Mouse (Mus musculus) CH12.LX (cell line): ENCODE results near the gene Snap91. TPM values are rescaled to one million over a fixed set of nuclear protein-coding genes. Genes with fewer than 3 reads are reported as not detected.

Source experiments
- DNase-seq: peaks from one replicate; pipeline ENCODE4 v3.0.0-alpha.2; 2013; ENCODE audit errors: extremely low read depth
- H3K27ac ChIP-seq: 2 replicates; pipeline ENCODE4 v1.5.1; 2012; ENCODE audit warnings: low read depth, mild to moderate bottlenecking, control low read depth, moderate library complexity; ENCODE audit not compliant: insufficient read depth
- H3K27me3 ChIP-seq: replicated peaks from 2 replicates; pipeline ENCODE3; 2012; ENCODE audit warnings: inconsistent platforms
- H3K36me3 ChIP-seq, 2 experiments: replicated peaks in 1 of 2; 2 replicates each; pipeline versions ENCODE3 to v1.6.1; 2012; ENCODE audit warnings: inconsistent platforms in 1 of 2, low read length in 1 of 2, mild to moderate bottlenecking in 1 of 2, mixed read lengths in 1 of 2, moderate library complexity in 1 of 2; ENCODE audit not compliant: control insufficient read depth in 1 of 2, insufficient read depth in 1 of 2
- H3K4me1 ChIP-seq, 2 experiments: 2 replicates each; pipeline ENCODE4 v1.6.1; 2012; ENCODE audit warnings: inconsistent platforms in 1 of 2, moderate library complexity in 1 of 2; ENCODE audit not compliant: insufficient read depth in 2 of 2, control insufficient read depth in 1 of 2
- H3K4me2 ChIP-seq: 2 replicates; pipeline ENCODE4 v1.6.1; 2012; ENCODE audit warnings: low read depth, mild to moderate bottlenecking, control low read depth; ENCODE audit not compliant: poor library complexity, insufficient read depth, severe bottlenecking
- H3K4me3 ChIP-seq, 3 experiments: fragments of 150-350 bp in 1 of 3; sonication (generic) in 1 of 3; replicated peaks in 1 of 3; 2 replicates each; pipeline versions ENCODE3 to v1.5.1; 2011 to 2012; ENCODE audit warnings: low read depth in 2 of 3, low read length in 2 of 3, mild to moderate bottlenecking in 2 of 3, moderate library complexity in 2 of 3, control low read depth in 1 of 3, improper control_type of control experiment in 1 of 3, inconsistent platforms in 1 of 3, mixed read lengths in 1 of 3; ENCODE audit not compliant: poor library complexity in 1 of 3
- H3K79me2 ChIP-seq: replicated peaks from 2 replicates; pipeline ENCODE4 v1.6.1; 2012; ENCODE audit warnings: mild to moderate bottlenecking, moderate library complexity; ENCODE audit not compliant: control insufficient read depth, poor library complexity, insufficient read depth, severe bottlenecking; ENCODE audit errors: extremely low read depth
- H3K9ac ChIP-seq: 2 replicates; pipeline ENCODE4 v1.6.1; 2012; ENCODE audit warnings: low read depth, mild to moderate bottlenecking, control low read depth, moderate library complexity; ENCODE audit not compliant: insufficient read depth
- H3K9me3 ChIP-seq: replicated peaks from 2 replicates; pipeline ENCODE3; 2012; ENCODE audit warnings: low read length, inconsistent platforms, mixed read lengths
- CHD1 ChIP-seq: IDR thresholded peaks from 2 replicates; pipeline ENCODE4 v1.6.1; 2012; ENCODE audit warnings: low read depth, low read length, improper control_type of control experiment, inconsistent platforms
- E2F4 ChIP-seq: IDR thresholded peaks from 2 replicates; pipeline ENCODE4 v1.6.1; 2011; ENCODE audit warnings: low read depth, low read length, improper control_type of control experiment; ENCODE audit not compliant: insufficient replicate concordance
- ELF1 ChIP-seq: IDR thresholded peaks from 2 replicates; pipeline ENCODE4 v1.6.1; 2014; ENCODE audit warnings: low read depth, mild to moderate bottlenecking, inconsistent platforms, low read length, improper control_type of control experiment
- ETS1 ChIP-seq: conservative IDR thresholded peaks from 2 replicates; pipeline ENCODE4 v1.6.1; 2012; ENCODE audit warnings: low read depth, mild to moderate bottlenecking, inconsistent platforms, low read length, improper control_type of control experiment, moderate library complexity
- GABPA ChIP-seq: IDR thresholded peaks from 2 replicates; pipeline ENCODE4 v1.6.1; 2012; ENCODE audit warnings: low read depth, low read length, improper control_type of control experiment, inconsistent platforms; ENCODE audit not compliant: insufficient replicate concordance
- HCFC1 ChIP-seq: IDR thresholded peaks from 2 replicates; pipeline ENCODE4 v1.6.1; 2012; ENCODE audit warnings: low read depth, mild to moderate bottlenecking, inconsistent platforms, low read length, improper control_type of control experiment
- JUND ChIP-seq: conservative IDR thresholded peaks from 2 replicates; pipeline ENCODE4 v1.6.1; 2011; ENCODE audit warnings: low read depth, low read length, improper control_type of control experiment
- MAFK ChIP-seq: IDR thresholded peaks from 2 replicates; pipeline ENCODE4 v1.6.1; 2011; ENCODE audit warnings: low read length, improper control_type of control experiment; ENCODE audit not compliant: insufficient replicate concordance
- MAZ ChIP-seq: IDR thresholded peaks from 2 replicates; pipeline ENCODE4 v1.6.1; 2012; ENCODE audit warnings: low read depth, mild to moderate bottlenecking, inconsistent platforms, low read length, improper control_type of control experiment, moderate library complexity
- MXI1 ChIP-seq: IDR thresholded peaks from 2 replicates; pipeline ENCODE4 v1.6.1; 2011; ENCODE audit warnings: mild to moderate bottlenecking, low read depth, low read length, improper control_type of control experiment
- MYC ChIP-seq: IDR thresholded peaks from 2 replicates; pipeline ENCODE4 v1.6.1; 2011; ENCODE audit warnings: low read depth, mild to moderate bottlenecking, improper control_type of control experiment, low read length
- NELFE ChIP-seq: IDR thresholded peaks from 2 replicates; pipeline ENCODE4 v1.6.1; 2011; ENCODE audit warnings: low read depth, low read length, improper control_type of control experiment
- POLR2A ChIP-seq: IDR thresholded peaks from 2 replicates; pipeline ENCODE4 v1.6.1; 2011; ENCODE audit warnings: low read depth, mild to moderate bottlenecking, improper control_type of control experiment, low read length
- POLR2AphosphoS2 ChIP-seq: IDR thresholded peaks from 2 replicates; pipeline ENCODE4 v1.6.1; 2011; ENCODE audit warnings: low read depth, low read length, improper control_type of control experiment
- RAD21 ChIP-seq: IDR thresholded peaks from 2 replicates; pipeline ENCODE4 v1.6.1; 2011; ENCODE audit warnings: low read depth, mild to moderate bottlenecking, low read length, improper control_type of control experiment, moderate library complexity
- RCOR1 ChIP-seq: conservative IDR thresholded peaks from 2 replicates; pipeline ENCODE4 v1.6.1; 2012; ENCODE audit warnings: low read depth, mild to moderate bottlenecking, inconsistent platforms, low read length, improper control_type of control experiment
- TCF12 ChIP-seq: IDR thresholded peaks from 2 replicates; pipeline ENCODE4 v1.6.1; 2014; ENCODE audit warnings: low read depth, mild to moderate bottlenecking, inconsistent platforms, low read length, improper control_type of control experiment
- UBTF ChIP-seq: IDR thresholded peaks from 2 replicates; pipeline ENCODE4 v1.6.1; 2012; ENCODE audit warnings: low read depth, mild to moderate bottlenecking, inconsistent platforms, low read length, improper control_type of control experiment, moderate library complexity
- USF2 ChIP-seq: conservative IDR thresholded peaks from 2 replicates; pipeline ENCODE4 v1.6.1; 2011; ENCODE audit warnings: low read depth, low read length, improper control_type of control experiment
- ZC3H11A ChIP-seq: IDR thresholded peaks from 2 replicates; pipeline ENCODE4 v1.6.1; 2012; ENCODE audit warnings: low read depth, mild to moderate bottlenecking, inconsistent platforms, low read length, improper control_type of control experiment
- ZKSCAN1 ChIP-seq: IDR thresholded peaks from 2 replicates; pipeline ENCODE4 v1.6.1; 2012; ENCODE audit warnings: low read depth, inconsistent platforms, low read length, improper control_type of control experiment, borderline replicate concordance
- ZMIZ1 ChIP-seq: IDR thresholded peaks from 2 replicates; pipeline ENCODE4 v1.6.1; 2012; ENCODE audit warnings: low read depth, mild to moderate bottlenecking, inconsistent platforms, low read length, improper control_type of control experiment
- ZNF384 ChIP-seq: IDR thresholded peaks from 2 replicates; pipeline ENCODE4 v1.6.1; 2012; ENCODE audit warnings: low read depth, low read length, improper control_type of control experiment, inconsistent platforms
- dilution Hi-C: fragments of 300-500 bp; cut with MboI; formaldehyde crosslinking; loops from 2 replicates; pipeline ENCODE4 v1.14.3; 2020; ENCODE audit warnings: low sequenced_read_pairs; ENCODE audit not compliant: extremely low pct_unique_long_range_greater_than_20kb, extremely low pct_ligation_motif_present
- in situ Hi-C: fragments of 300-500 bp; cut with MboI; formaldehyde crosslinking; loops from 3 replicates; pipeline ENCODE4 v1.14.3; 2019; ENCODE audit warnings: low sequenced_read_pairs, low pct_ligation_motif_present, low pct_unique_long_range_greater_than_20kb, mixed read lengths
- polyA plus RNA-seq: library from polyadenylated mRNA; unstranded; fragments of >175 nt; gene quantifications from 2 replicates; pipeline ENCODE4 v1.2.1, GENCODE M21; 2012; ENCODE audit warnings: low read depth; ENCODE audit not compliant: insufficient read length
- total RNA-seq, 2 experiments: library from RNA; depleted of rRNA; stranded (reverse); fragments of 300-350 nt in 1 of 2; fragments of >200 nt in 1 of 2; gene quantifications; 2 replicates each; pipeline ENCODE4 v1.2.3; 2012 to 2014

Gene Snap91
- total and polyA plus RNA-seq, 3 experiments, result 0.12 to 0.41 (median 0.21) TPM

DNA sequence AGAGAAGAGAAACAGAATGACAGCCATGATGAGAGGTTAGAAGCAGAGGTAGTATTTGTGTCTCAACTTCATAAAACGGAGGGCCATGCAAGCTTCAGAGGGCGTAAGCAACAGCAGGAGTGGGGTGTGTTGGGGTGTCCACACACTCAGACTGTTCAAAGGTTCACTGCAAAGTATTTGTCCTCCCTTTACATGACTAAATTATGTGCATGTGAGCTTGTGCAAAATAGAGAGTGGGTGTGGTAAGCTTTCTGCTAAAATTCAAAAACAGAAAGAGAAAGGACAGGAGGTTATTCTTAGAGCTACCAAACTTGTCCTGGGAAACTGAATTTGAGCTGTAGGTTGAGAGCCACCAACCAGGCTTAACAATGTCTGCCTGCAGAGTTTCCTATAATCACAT is 97.6 kb downstream of the Snap91 start:
- no peak overlapping the region for H3K9ac ChIP-seq
- in situ Hi-C loops, result no loop called here

DNA sequence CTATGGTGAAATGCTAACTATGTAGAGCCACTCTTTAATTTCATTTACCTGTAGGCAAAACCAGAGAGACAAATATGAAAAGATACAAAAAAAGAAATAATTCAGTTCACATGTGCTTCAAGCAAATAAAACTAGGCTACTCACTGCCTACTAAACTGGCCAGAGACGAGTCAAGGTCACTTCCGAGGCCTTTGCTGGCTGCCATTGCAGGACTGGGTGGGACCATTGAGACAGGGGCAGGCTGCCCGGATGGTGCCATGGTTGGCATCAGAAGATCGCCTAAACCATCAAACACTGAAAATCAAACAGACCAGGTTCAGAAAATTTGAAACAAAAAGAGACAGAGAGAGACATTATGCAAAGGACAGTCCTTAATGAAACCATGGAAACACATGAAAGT is 99.0 kb downstream of the Snap91 start:
- H3K36me3 ChIP-seq, result no peaks in the 10 kb centered on the region
- no peak for DNase-seq
- TF ChIP-seq TCF12 (no peak), MAZ (no peak), ZNF384 (no peak), ELF1 (no peak), NELFE (no peak), RAD21 (no peak), MYC (no peak), JUND (no peak), UBTF (no peak), ZMIZ1 (no peak), POLR2AphosphoS2 (no peak), ZC3H11A (no peak), MAFK (no peak)
- TF ChIP-seq, all 38 proteins: peak for 0
- no peak overlapping the region for H3K4me2 ChIP-seq
- no peak overlapping the region for H3K4me3 ChIP-seq
- H3K79me2 ChIP-seq, result no peaks in the 10 kb centered on the region
- 0 out of 4 replicates have a peak, but pooled peaks cover 0 to 3% of the 10 kb centered on the region in 2 experiments for H3K4me1 ChIP-seq
- dilution Hi-C loops (no loop called here), in situ Hi-C loops (no loop called here)
- no peaks in the 10 kb centered on the region for H3K9me3 ChIP-seq
- no peak overlapping the region for H3K9ac ChIP-seq
- H3K27me3 ChIP-seq, result no peaks in the 10 kb centered on the region
- no peak overlapping the region for H3K27ac ChIP-seq

More for the DNA sequence above, 97.6 kb downstream of the Snap91 start:
- DNase-seq, result no peak
- TF ChIP-seq TCF12 (no peak), MYC (no peak), MAFK (no peak), ZKSCAN1 (no peak), MAZ (no peak), ETS1 (no peak), MXI1 (no peak), HCFC1 (no peak), POLR2A (no peak), RAD21 (no peak), RCOR1 (no peak), ZMIZ1 (no peak), NELFE (no peak), GABPA (no peak), CHD1 (no peak), E2F4 (no peak), ELF1 (no peak), USF2 (no peak)
- Histone ChIP-seq H3K27me3 (no peaks in the 10 kb centered on the region), H3K79me2 (no peaks in the 10 kb centered on the region), H3K27ac (no peak overlapping the region), H3K9me3 (no peaks in the 10 kb centered on the region), H3K36me3 (no peaks in the 10 kb centered on the region), H3K4me3 (no peak overlapping the region), H3K4me1 (no peaks in the 10 kb centered on the region), H3K4me2 (no peak overlapping the region)
- dilution Hi-C loops, result no loop called here
